Mouse (Mus musculus): ENCODE measurements around the gene Coro1c. TPM values are rescaled to one million over a fixed set of nuclear protein-coding genes. Genes with fewer than 3 reads are reported as not detected.

The Coro1c gene
- polyA plus RNA-seq, 1 experiment from 2014 or later, result 176 TPM

- H3K4me3 ChIP-seq, result no peak overlapping the region
- no peaks in the 10 kb centered on the region for H3K9me3 ChIP-seq
- peaks cover 51% of the 10 kb centered on the region for H3K4me1 ChIP-seq (replicated peaks)
- WGBS, result 95% methylated on average over 8 of the region's 8 CpGs
- H3K27me3 ChIP-seq, result no peaks in the 10 kb centered on the region
- peaks cover 30% of the 10 kb centered on the region for H3K36me3 ChIP-seq
- H3K27ac ChIP-seq, result no peak overlapping the region
- no peak overlapping the region for H3K9ac ChIP-seq
- H3K4me2 ChIP-seq, result no peak overlapping the region
- no peak for ATAC-seq (ENCODE audit: low FRiP score)
Measured at GRCm38 (mm10) chr5:113861294-113861693, 47.3 kb downstream of the Coro1c start.

- WGBS, result 64% methylated on average over 5 of the region's 5 CpGs
Measured at GRCm38 (mm10) chr5:113858971-113859370, 49.6 kb downstream of the Coro1c start.

GRCm38 (mm10) chr5:113858550-113858949, 50.0 kb downstream of the Coro1c start:
- Histone ChIP-seq H3K4me2 (no peak overlapping the region), H3K36me3 (peaks cover 14% of the 10 kb centered on the region), H3K27me3 (no peaks in the 10 kb centered on the region), H3K4me3 (no peak overlapping the region), H3K27ac (no peak overlapping the region), H3K4me1 (replicated peaks) (peaks cover 68% of the 10 kb centered on the region), H3K9ac (no peak overlapping the region), H3K9me3 (no peaks in the 10 kb centered on the region)
- no peak for ATAC-seq (ENCODE audit: low FRiP score)
- WGBS, result 84% methylated on average over 10 of the region's 10 CpGs

More at GRCm38 (mm10) chr5:113858971-113859370, 49.6 kb downstream of the Coro1c start:
- Histone ChIP-seq H3K9me3 (no peaks in the 10 kb centered on the region), H3K27ac (no peak overlapping the region), H3K4me2 (no peak overlapping the region), H3K4me1 (replicated peaks) (peaks cover 72% of the 10 kb centered on the region), H3K9ac (no peak overlapping the region; the same call in 1 of the 2 replicates), H3K36me3 (peaks cover 18% of the 10 kb centered on the region), H3K27me3 (no peaks in the 10 kb centered on the region), H3K4me3 (no peak overlapping the region)
- no peak for ATAC-seq (ENCODE audit: low FRiP score)

DNA sequence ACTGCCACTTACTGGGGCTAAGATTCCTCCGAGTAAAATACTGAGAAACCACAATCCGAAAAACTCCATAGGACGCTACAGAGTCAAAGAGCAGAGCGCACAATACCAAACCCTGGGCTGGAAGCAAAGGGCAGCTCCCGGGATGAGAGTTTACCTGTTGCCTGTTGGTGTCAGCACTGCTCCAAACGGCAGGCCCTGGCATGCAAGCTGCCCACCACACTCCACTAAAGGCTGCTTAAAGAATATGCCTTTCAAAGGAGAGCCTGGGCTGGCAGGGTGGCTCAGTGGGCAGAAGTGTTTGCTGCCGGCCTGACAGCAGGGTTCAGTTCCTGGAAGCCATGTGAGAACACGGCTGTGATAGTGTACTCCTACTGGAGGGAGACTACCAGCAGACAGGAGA, 50.9 kb downstream of the Coro1c start:
- Histone ChIP-seq H3K27me3 (no peaks in the 10 kb centered on the region), H3K9ac (no peak overlapping the region), H3K4me2 (no peak overlapping the region), H3K4me3 (no peak overlapping the region), H3K36me3 (peaks cover 8% of the 10 kb centered on the region; the same call in 1 of the 2 replicates), H3K9me3 (no peaks in the 10 kb centered on the region), H3K27ac (0 out of 2 replicates have a peak overlapping the region, but pooled peaks have one; percentile 80), H3K4me1 (replicated peaks) (peaks cover 63% of the 10 kb centered on the region)
- ATAC-seq (ENCODE audit: low FRiP score), result no peak
- 71% methylated on average over 8 of the region's 8 CpGs for WGBS

GRCm38 (mm10) chr5:113856631-113857030, 51.9 kb downstream of the Coro1c start:
- no peaks in the 10 kb centered on the region for H3K9me3 ChIP-seq
- ATAC-seq (ENCODE audit: low FRiP score), result no peak
- no peak overlapping the region for H3K4me2 ChIP-seq
- H3K36me3 ChIP-seq, result peaks cover 13% of the 10 kb centered on the region
- WGBS, result 70% methylated on average over 7 of the region's 7 CpGs
- H3K4me3 ChIP-seq, result no peak overlapping the region
- peak overlapping the region; percentile 56; the same call in 1 of the 2 replicates for H3K9ac ChIP-seq
- peak overlapping the region; percentile 80 for H3K27ac ChIP-seq
- H3K27me3 ChIP-seq, result no peaks in the 10 kb centered on the region
- peaks cover 58% of the 10 kb centered on the region for H3K4me1 ChIP-seq (replicated peaks)

- Histone ChIP-seq H3K4me1 (replicated peaks) (peaks cover 62% of the 10 kb centered on the region), H3K9ac (peak overlapping the region; percentile 56), H3K36me3 (peaks cover 17% of the 10 kb centered on the region), H3K27ac (peak overlapping the region; percentile 80), H3K9me3 (no peaks in the 10 kb centered on the region), H3K27me3 (no peaks in the 10 kb centered on the region), H3K4me3 (no peak overlapping the region), H3K4me2 (no peak overlapping the region)
- ATAC-seq (ENCODE audit: low FRiP score), result peak; percentile 43
- WGBS, result 38% methylated on average over 3 of the region's 3 CpGs
Measured at GRCm38 (mm10) chr5:113855696-113856095, 52.9 kb downstream of the Coro1c start.

- Histone ChIP-seq H3K4me1 (replicated peaks) (peaks cover 60% of the 10 kb centered on the region), H3K9me3 (no peaks in the 10 kb centered on the region), H3K4me2 (no peak overlapping the region), H3K27ac (peak overlapping the region; percentile 80), H3K4me3 (no peak overlapping the region), H3K27me3 (no peaks in the 10 kb centered on the region), H3K36me3 (peaks cover 22% of the 10 kb centered on the region), H3K9ac (peak overlapping the region; percentile 56)
- WGBS, result 86% methylated on average over 10 of the region's 10 CpGs
- ATAC-seq (ENCODE audit: low FRiP score), result no peak
Measured at GRCm38 (mm10) chr5:113855117-113855516, 53.4 kb downstream of the Coro1c start.

DNA sequence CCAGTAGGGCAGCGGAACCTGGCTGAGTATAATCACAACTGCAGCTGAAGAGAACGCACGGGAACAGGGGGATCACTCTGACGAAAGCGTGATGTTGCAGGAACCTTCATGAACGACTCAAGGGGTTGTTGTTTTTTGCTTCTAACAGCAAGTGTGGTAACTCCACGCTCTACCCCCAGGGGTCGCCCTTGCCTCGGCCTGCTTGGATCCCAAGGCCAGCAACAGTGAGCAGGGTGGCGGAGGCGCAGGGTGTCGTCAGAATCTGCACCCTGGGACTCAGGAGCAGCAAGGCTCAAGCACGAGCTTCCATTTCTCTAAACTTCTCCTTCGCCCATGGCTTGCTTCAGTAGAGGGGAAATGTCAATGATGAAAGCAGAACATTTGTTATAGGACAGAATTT, 54.1 kb downstream of the Coro1c start:
- H3K27ac ChIP-seq, result no peak overlapping the region
- H3K27me3 ChIP-seq, result no peaks in the 10 kb centered on the region
- no peaks in the 10 kb centered on the region for H3K9me3 ChIP-seq
- WGBS, result 47% methylated on average over 14 of the region's 14 CpGs
- peaks cover 29% of the 10 kb centered on the region for H3K36me3 ChIP-seq
- peaks cover 56% of the 10 kb centered on the region for H3K4me1 ChIP-seq (replicated peaks)
- H3K4me3 ChIP-seq, result no peak overlapping the region
- no peak overlapping the region for H3K4me2 ChIP-seq
- no peak overlapping the region for H3K9ac ChIP-seq
- no peak for ATAC-seq (ENCODE audit: low FRiP score)

DNA sequence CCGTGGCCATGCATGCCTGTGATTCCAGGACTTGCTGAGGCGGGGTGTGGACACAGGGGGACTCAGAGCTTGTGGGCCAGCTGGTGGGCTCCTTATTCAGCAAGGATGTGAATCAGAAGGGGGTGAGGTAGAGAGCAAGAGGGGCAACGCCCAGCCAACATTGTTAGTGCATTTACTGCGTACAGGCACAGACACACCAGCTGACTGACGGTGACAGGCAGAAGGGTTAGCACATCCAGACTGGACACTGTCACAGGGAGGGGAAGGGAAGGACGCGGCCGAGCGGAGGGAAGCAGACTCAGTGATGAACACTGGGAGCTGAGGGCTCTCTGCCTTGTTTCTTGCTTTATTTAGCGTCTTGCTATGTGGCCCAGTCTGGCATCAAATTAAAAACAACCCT, 55.0 kb downstream of the Coro1c start:
- Histone ChIP-seq H3K4me2 (no peak overlapping the region), H3K27me3 (no peaks in the 10 kb centered on the region), H3K9me3 (no peaks in the 10 kb centered on the region), H3K27ac (no peak overlapping the region), H3K36me3 (peaks cover 37% of the 10 kb centered on the region), H3K4me3 (no peak overlapping the region), H3K9ac (no peak overlapping the region), H3K4me1 (replicated peaks) (peaks cover 47% of the 10 kb centered on the region)
- 89% methylated on average over 10 of the region's 10 CpGs for WGBS
- no peak for ATAC-seq (ENCODE audit: low FRiP score)

- peaks cover 40% of the 10 kb centered on the region for H3K4me1 ChIP-seq (replicated peaks)
- H3K9ac ChIP-seq, result no peak overlapping the region
- H3K27me3 ChIP-seq, result no peaks in the 10 kb centered on the region
- peaks cover 48% of the 10 kb centered on the region for H3K36me3 ChIP-seq
- ATAC-seq (ENCODE audit: low FRiP score), result no peak
- H3K9me3 ChIP-seq, result no peaks in the 10 kb centered on the region
- WGBS, result 92% methylated on average over 7 of the region's 7 CpGs
- no peak overlapping the region for H3K4me3 ChIP-seq
- H3K27ac ChIP-seq, result no peak overlapping the region
- H3K4me2 ChIP-seq, result no peak overlapping the region
Measured at GRCm38 (mm10) chr5:113852463-113852862, 56.1 kb downstream of the Coro1c start.

DNA sequence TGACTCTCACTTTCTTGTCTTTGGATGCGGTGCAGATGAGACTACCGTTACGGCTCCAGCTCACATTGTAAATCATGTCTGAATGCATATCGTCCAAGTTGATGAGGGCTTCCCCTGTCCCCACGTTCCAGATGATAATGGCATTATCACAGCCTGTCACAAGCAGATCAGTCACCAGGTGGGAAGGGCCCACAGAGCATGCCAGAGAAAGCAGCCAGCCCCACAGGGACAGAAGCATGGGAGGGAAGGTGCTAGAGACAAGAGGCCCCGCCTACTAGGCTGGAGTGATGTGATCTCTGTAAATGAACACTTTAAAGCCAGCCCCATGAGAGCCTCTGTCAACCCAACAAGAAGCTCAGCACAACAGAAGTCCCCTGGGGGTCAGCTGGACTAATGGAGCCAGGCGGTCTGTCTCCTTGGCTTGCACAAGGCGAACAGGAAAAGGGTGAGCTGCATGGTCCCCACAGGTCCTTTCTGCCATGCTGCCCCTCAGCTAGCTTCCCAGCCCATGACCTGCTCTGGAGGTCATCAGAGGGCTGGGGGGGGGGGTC, 57.8 kb downstream of the Coro1c start:
- ATAC-seq (ENCODE audit: low FRiP score), result no peak
- Histone ChIP-seq H3K27ac (peak overlapping the region; percentile 40; the same call in 1 of the 2 replicates), H3K4me3 (no peak overlapping the region), H3K9me3 (no peaks in the 10 kb centered on the region), H3K36me3 (peaks cover 65% of the 10 kb centered on the region), H3K9ac (peak overlapping the region; percentile 19; the same call in 1 of the 2 replicates), H3K27me3 (no peaks in the 10 kb centered on the region), H3K4me2 (no peak overlapping the region), H3K4me1 (replicated peaks) (peaks cover 22% of the 10 kb centered on the region)
- WGBS, result 68% methylated on average over 8 of the region's 8 CpGs

DNA sequence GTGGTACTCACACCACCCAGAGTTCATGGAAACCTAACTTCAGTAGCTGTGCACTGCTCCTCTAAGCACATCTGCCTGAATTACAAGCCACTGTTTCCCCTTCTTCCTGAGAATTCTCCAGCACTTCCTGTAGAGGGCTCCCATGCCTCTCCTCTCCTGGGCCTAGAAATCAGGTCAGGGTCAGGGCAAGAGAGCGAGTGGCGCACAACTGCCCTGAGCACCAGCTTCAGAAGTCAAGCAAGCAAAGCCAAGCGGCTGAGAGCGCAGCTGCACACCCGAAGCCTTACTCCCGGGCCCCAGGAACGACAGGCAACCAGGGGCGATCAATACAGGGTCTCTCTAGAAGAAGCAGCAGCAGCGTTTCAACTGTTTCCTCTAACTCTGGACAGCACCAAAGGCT, 60.9 kb downstream of the Coro1c start:
- peaks cover 6% of the 10 kb centered on the region for H3K4me1 ChIP-seq (replicated peaks)
- H3K27me3 ChIP-seq, result no peaks in the 10 kb centered on the region
- H3K9me3 ChIP-seq, result no peaks in the 10 kb centered on the region
- H3K27ac ChIP-seq, result no peak overlapping the region
- H3K36me3 ChIP-seq, result peaks cover 90% of the 10 kb centered on the region
- no peak overlapping the region for H3K4me2 ChIP-seq
- no peak overlapping the region for H3K4me3 ChIP-seq
- no peak for ATAC-seq (ENCODE audit: low FRiP score)
- no peak overlapping the region for H3K9ac ChIP-seq
- WGBS, result 88% methylated on average over 9 of the region's 9 CpGs

DNA sequence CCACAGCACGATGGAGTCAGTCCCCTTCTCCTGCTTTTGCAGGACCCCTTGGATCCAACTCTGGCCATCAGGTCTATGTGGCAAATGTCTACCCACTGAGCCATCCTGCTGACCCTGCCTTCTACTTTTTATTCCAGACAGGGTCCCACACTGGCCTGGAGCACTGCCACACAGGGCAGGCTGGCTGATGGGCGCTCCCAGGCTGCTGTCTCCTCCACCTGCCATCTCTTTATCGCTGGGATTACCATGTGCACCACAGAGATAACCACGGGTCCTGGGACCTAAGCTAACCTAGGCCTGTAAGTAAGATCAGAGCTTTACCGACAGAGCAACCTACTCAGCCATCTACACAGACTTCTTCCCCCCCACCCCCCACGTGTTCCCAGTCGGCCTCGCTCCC, 61.9 kb downstream of the Coro1c start:
- Histone ChIP-seq H3K4me3 (no peak overlapping the region), H3K9me3 (no peaks in the 10 kb centered on the region), H3K4me2 (no peak overlapping the region), H3K4me1 (replicated peaks) (peaks cover 6% of the 10 kb centered on the region), H3K27me3 (no peaks in the 10 kb centered on the region), H3K27ac (no peak overlapping the region), H3K36me3 (peaks cover 96% of the 10 kb centered on the region), H3K9ac (no peak overlapping the region)
- ATAC-seq (ENCODE audit: low FRiP score), result no peak
- 91% methylated on average over 8 of the region's 8 CpGs for WGBS

Data from hindbrain, embryonic 13.5 days (tissue).